Mouse (Mus musculus): ENCODE measurements around the gene Yjefn3.

Gene Yjefn3

DNA sequence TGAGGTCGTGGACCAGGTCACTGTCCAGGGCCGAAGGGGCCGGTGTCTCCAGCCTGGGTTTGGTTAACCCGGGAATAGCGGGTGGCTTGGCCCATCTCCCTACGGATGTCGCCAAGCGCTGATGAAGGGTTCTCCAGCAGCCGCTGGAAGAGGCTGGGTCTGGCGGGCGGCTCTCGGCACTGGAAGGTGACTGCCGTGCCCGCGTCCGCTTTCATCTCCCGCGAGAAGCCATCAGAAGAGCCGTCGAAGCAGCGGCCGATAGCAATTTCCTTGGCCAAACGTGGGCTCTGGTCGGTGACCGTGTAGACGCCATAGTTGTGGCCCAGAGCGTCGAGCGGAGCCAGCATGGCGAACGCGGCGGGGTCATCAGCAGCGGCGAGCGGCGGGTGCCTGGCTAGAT, 21.7 kb downstream of the Yjefn3 start:
- DNase-seq (ENCODE audit: low spot score): no peak

DNA sequence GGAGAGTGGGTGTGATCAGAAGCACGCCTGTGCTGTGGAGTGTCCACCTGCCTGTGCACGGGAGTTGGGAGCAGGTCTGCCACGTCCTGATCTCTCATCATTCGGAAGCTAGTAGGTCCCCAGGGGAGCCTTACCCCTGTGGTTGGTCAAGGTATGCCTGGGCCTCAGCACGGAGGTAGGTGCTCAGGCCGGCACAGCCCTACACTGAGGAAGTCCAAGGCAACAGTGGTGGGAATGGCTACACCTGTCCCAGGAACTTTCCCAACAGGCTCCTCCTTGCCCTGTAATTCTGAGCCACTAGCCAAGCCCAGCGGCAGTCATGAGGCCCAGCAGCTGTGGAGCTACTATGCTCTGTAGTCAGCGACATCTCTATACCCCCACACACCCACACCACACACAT, 22.8 kb downstream of the Yjefn3 start:
- no peak for DNase-seq (ENCODE audit: low spot score)

DNA sequence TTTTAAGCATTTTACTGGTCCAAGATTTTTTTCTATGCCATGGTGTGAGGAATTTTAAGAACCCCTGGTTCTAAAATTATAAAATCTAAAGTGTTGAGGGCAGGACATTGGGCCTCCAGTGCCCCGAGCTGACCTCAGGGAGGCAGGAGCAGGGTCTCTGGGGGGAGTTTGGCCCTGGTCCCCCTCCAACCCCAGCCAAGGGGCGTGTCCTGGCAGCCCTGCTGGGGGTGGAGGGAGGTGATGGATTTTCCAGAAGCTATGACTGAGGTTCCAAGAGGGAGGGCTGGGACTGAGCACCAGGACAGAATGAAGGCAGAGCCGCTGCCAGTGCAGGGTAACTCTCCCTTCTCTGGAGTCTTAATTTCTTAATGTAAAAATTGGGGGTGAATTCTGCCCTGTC, 24.5 kb downstream of the Yjefn3 start:
- DNase-seq (ENCODE audit: low spot score): no peak

DNA sequence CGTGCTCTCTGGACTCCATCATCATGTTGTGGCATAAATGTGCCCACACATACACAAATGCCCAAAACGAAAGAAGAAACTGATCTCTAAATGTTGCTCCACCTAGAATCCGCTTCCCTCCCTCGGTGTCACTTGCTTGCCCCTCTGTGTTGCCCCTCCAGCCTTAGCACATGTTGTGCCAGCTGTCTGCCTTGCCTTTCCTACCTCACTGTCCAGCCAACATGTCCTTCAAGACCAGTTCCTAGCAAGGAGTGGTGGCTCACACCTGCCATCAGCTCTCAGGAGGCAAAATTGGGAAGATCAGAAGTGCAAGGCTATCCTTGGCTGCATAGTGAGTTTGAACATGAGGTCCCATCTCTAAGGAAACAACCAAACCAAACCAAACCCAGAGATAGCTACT, 25.1 kb downstream of the Yjefn3 start:
- DNase-seq (ENCODE audit: low spot score): no peak

GRCm38 (mm10) chr8:69876967-69877366, 25.5 kb downstream of the Yjefn3 start:
- no peak for DNase-seq (ENCODE audit: low spot score)

DNA sequence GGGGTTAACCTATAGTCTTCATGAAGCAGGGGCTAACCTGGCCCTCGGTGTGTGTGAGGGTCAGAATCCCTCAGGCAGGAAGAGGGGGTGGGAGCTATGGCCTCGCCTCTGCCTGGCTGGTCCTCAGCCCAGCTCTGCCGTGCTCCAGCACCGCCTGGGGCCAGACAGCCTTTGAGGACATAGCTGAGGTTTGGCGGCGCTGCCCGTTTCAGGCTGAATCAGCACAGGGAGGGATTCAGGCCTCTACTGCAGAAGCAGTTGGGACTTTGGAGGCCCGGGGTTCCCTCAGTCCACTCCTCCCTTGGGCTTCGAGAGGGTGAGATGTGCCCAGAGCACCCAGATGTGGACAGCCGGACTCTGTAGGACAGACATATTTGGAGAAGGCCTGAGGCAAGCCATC, 26.4 kb downstream of the Yjefn3 start:
- no peak for DNase-seq (ENCODE audit: low spot score)

- DNase-seq (ENCODE audit: low spot score): no peak
Measured at GRCm38 (mm10) chr8:69874654-69875053, 27.9 kb downstream of the Yjefn3 start.

DNA sequence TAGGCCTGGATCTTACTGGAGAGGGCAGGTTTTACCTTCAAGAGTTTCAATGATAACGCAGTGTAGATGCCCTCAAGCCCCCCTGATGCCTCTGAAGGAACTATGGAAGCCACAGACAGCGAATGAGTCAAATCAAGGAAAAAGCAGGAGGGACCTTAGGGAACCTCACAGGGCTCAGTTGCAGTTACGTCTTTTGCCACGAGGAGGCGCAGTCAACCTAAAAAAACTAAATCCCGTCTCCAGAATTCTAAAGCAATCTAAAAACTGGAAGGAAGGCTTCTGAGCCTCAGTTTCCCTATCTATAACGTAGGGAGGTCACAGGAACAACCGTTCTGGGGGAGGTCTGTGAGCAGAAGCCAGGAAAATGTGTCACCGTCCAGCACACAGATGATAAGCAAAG, 28.4 kb downstream of the Yjefn3 start:
- DNase-seq (ENCODE audit: low spot score): peak; percentile 78

DNA sequence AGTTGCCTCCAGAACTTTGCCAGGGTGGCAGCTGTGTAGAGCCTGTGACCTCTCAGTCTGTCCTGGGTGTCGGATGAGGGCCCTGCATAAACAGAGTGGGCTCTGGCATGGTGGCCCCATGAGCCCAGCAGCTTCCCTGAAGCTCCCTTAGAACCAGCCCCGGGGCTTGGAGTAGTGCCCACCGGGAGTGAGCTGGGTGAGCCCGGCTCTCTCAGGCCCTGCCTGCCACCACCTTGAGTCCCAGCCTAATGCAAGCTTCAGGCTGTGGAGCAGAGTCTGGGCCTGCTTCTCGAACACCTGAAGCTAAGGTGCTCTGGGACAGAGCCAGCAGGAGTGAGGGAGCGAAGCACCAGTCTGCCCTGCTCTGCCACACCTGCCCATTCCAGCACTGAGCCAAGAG, 31.6 kb downstream of the Yjefn3 start:
- no peak for DNase-seq (ENCODE audit: low spot score)

DNA sequence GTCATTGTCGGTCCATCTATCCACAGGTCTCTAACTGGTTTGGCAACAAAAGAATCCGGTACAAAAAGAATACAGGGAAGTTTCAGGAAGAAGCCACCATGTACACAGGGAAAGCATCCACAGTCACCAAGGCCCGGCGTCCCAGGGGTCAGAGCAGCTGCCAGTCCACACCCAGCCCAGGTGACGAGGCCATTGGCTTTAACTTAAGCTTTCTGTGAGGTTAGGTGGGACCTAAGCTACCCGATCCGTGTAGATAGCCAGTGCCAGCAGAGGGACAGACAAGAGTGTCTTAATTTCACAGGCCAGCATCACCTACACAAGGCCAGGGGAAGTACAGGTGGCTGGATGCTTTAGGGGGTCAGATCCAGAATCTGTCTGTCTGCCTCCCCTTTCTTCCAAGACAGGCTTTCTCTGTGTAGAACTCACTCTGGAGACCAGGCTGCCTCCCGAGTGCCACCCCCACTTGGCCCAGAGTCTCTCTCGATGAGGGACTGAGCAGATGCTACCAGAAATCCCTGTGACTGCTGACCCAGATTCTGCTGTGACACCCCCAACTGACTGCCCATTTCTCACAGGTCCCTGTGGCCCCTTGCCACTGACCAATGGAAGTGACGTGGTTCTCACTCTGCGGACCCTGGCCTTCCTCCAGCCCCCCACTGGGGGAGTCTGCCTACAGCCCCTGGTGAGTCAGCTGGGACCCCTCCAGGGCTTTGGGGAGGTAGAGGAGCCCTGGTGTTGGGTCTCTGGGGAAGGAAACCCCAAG, 32.3 kb downstream of the Yjefn3 start:
- no peak for DNase-seq (ENCODE audit: low spot score)

GRCm38 (mm10) chr8:69867696-69868326, 34.7 kb downstream of the Yjefn3 start:
- no peak for DNase-seq (ENCODE audit: low spot score)

DNA sequence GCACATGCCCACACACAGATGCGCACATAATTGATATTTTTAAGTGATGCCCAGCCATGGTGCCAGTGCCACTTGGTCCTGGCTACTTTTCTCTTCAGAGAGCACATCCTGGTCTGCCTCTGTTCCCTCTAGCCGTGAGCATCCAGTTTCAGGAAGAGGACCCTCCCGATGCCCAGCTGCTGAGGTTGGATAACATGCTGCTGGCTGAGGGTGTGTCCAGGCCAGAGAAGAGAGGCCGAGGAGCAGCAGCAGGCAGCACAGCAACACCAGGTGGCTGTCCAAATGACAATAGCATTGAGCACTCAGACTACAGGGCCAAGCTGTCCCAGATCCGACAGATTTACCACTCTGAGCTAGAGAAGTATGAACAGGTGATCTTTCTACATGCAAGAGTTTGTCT, 38.3 kb downstream of the Yjefn3 start:
- no peak for DNase-seq (ENCODE audit: low spot score)

- DNase-seq (ENCODE audit: low spot score): no peak
Measured at GRCm38 (mm10) chr8:69863387-69864020, 39.0 kb downstream of the Yjefn3 start.

- no peak for DNase-seq (ENCODE audit: low spot score)
Measured at GRCm38 (mm10) chr8:69861251-69861650, 41.3 kb downstream of the Yjefn3 start.

- peak; percentile 21 for DNase-seq (ENCODE audit: low spot score)
Measured at GRCm38 (mm10) chr8:69860807-69861206, 41.7 kb downstream of the Yjefn3 start.

GRCm38 (mm10) chr8:69853869-69854268, 48.6 kb downstream of the Yjefn3 start:
- DNase-seq (ENCODE audit: low spot score): no peak

DNA sequence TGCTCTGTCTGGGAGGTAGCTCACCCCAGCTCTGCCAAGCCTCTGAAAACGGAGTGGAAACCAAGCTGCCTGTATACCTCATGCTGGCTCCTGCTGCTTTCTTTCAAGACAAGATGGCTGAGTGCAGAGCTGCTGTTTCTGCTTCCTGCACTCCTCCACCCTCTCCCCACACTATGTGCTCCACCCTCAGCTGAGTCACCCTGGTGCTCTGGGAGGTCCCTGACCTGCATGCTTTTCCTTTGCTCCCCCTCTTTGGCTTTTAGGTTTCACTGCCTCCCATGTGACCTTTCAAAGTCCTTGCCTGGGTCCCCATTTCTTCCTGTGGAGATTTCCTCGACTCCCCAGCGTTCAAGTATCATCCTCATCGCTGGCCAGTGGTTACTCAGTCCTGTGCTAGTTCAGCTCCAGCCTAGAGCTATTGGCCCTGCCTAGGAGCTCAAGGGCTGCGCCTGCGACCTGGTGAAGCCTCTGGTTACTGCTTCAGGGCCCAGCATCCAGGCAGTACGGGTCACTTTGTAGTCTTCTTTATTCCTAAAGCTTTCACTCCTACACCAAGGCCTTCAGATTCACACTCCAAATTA, 51.5 kb downstream of the Yjefn3 start:
- no peak for DNase-seq (ENCODE audit: low spot score)

GRCm38 (mm10) chr8:69849899-69850298, 52.6 kb downstream of the Yjefn3 start:
- no peak for DNase-seq (ENCODE audit: low spot score)

DNA sequence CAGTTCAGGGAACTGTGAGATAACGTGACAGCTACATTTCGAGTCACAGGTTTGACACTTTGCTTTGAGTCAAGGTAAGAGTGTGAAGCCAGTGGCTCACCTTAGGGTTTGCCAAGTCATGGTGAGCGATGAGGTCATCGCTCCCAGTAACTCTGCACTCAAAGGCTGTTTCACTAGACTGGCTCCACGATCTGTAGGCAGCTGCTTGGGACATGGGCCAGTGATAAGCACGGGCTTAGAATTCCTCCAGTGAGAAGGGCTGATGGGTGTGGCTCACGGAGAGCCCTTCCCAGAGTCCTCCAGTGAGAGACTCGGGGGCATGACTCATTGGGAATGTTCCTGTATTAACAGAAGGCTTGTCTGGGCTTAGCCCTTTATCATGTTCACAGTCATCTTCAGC, 53.6 kb downstream of the Yjefn3 start:
- DNase-seq (ENCODE audit: low spot score): no peak

DNA sequence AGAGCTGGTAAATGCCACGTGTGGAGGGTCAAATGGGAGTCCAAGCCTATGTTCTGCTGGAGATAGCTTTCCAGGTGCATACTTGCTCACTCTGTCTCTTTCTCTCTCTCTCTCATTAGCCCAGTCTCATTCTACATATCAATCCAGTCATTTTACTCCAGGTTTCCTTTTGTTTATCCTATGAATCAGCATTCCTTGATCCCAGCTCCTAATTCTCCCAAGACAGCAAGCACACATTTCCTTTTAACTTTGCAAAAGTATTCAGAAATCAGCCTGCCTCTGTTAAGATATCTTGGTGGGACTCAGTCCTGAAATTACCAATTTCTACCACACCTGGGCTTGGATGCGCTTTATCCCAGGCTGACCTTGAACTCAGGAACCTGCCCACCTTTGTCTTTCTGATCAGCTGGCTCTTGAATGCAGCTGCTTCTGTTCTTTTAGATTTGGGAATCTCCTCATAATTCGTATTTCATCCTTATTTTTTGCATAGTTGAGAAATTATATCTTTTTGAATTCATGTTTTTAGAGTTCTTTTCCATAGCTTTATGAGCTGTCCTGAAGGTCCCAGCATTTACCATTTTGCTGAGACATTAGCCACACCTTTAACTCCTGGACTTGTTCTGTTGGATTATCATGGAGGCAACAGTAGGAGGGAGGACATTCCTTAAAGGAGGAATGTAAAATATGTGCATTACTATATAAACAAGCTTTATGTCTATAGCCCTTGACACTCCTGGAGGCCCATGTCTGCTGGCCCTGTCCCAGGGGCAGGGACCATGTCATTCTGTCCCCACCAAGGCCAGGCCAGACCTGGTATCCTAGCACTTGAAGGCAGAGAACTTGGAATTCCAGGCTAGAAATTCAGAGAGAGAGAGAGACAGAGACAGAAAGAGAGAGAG, 55.1 kb downstream of the Yjefn3 start:
- no peak for DNase-seq (ENCODE audit: low spot score)
